Mouse (Mus musculus) urinary bladder, adult 2 months (tissue): ENCODE results near the gene Olfr389. TPM values are rescaled to one million over a fixed set of nuclear protein-coding genes. Genes with fewer than 3 reads are reported as not detected.

Experiments
- DNase-seq: peaks from one replicate; pipeline ENCODE4 v3.0.0; 2022; ENCODE audit warnings: low spot score
- polyA plus RNA-seq: library from polyadenylated mRNA; depleted of rRNA; stranded (reverse); fragments of >200 nt; gene quantifications from 2 replicates; pipeline ENCODE4 v1.2.3, GENCODE M21; 2012; rRNA removed

Gene Olfr389
- polyA plus RNA-seq, result not detected in 2 replicates

DNA sequence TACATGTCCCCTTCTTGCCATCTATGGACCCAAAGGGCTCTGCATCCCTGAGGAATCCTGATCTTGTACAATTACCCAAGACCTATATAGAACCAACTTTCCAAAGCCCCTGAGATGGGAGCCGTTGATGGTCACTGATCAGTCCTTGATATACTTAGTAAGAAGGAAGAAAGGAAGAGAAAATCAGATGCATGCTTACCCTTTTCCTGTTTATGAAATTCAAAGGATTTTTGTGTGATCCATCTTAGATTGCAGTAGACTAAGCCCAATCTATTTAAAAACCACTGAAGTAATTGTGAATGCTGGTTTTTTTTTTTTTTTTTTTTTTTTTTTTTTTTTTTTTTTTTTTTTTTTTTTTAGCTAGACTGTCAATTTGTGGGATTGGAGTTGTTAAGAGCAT is at the start of gene Olfr389:
Olfr389 (minus strand) TSS at position 101 of the 400 bp plus-strand sequence.
- no peak for DNase-seq

DNA sequence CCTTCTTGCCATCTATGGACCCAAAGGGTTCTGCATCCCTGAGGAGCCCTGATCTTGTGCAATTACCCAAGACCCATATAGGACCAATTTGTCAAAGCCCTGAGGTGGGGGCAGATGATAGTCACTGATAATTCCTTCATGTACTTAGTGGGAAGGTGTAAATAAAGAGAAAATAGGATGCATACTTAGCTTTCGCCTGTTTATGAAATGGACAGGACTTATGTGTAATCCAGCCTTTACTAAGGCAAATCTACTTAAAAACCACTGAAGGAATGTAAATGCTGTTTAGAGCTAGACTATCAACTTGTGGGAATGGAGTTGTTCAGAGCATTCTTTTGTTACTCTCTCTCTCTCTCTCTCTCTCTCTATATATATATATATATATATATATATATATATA is 36.4 kb upstream of the Olfr389 start, which contains the start of gene Olfr392:
Olfr392 (minus strand) TSS at position 101 of the 400 bp plus-strand sequence.
- no peak for DNase-seq

- DNase-seq, result no peak
Observed at GRCm38 (mm10) chr11:73802952-73803351, 22.4 kb upstream of the Olfr389 start, which contains the start of gene Olfr391-ps. Olfr391-ps (minus strand) TSS chr11:73803052.

DNA sequence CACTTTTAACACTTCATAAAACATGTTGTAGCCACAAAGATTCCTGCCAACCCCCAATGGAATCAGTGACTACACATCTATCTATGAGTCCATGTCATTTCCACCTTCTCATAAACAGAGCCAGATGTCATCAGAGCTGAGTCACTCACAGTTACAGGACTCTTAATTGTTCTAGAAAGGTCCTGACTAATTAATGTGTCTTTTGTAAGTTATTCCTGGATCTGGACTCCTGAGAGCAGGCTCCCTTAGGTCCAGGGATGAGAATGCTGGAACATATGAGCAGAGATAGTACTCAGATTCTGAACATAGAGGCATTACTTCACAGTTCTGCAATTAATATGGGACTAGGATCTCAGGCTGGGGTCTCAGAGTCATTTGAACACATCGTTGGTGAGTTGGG is 2.2 kb upstream of the Olfr389 start, which contains the start of gene Olfr390:
Olfr390 (plus strand) TSS at position 301 of the 400 bp plus-strand sequence.
- DNase-seq, result no peak

- no peak for DNase-seq
Observed at GRCm38 (mm10) chr11:73759115-73759514, 21.4 kb downstream of the Olfr389 start.

Other genes starting within 250 kb of the Olfr389 start
- gene Olfr385, start 187.7 kb downstream of the Olfr389 start, polyA plus RNA-seq, result not detected in 2 replicates
- not detected in 2 replicates for gene Olfr384, start 182.1 kb downstream of the Olfr389 start, polyA plus RNA-seq
- gene Zfp735, start 91.9 kb downstream of the Olfr389 start, polyA plus RNA-seq, result not detected in 2 replicates
- gene Olfr390, start 2.3 kb upstream of the Olfr389 start, polyA plus RNA-seq, result not detected in 2 replicates
- not detected in 2 replicates for gene Olfr391-ps, start 22.3 kb upstream of the Olfr389 start, polyA plus RNA-seq
- gene Olfr392, start 36.3 kb upstream of the Olfr389 start, polyA plus RNA-seq, result not detected in 2 replicates
- not detected in 2 replicates for gene Olfr393, start 70.7 kb upstream of the Olfr389 start, polyA plus RNA-seq
- not detected in 2 replicates for gene Olfr394, start 110.1 kb upstream of the Olfr389 start, polyA plus RNA-seq
- not detected in 2 replicates for gene Olfr395, start 128.6 kb upstream of the Olfr389 start, polyA plus RNA-seq
- not detected in 2 replicates for gene Olfr23, start 156.0 kb upstream of the Olfr389 start, polyA plus RNA-seq
- not detected in 2 replicates for gene Olfr397, start 180.1 kb upstream of the Olfr389 start, polyA plus RNA-seq
- not detected in 2 replicates for gene Olfr398, start 209.7 kb upstream of the Olfr389 start, polyA plus RNA-seq